Mouse (Mus musculus) forebrain, postnatal 0 days (tissue): Measurements from ENCODE around the gene Fkbp5. TPM values are rescaled to one million over a fixed set of nuclear protein-coding genes. Genes with fewer than 3 reads are reported as not detected.

Source experiments
- ATAC-seq: fragments of 200-750 bp; cut with Nextera tagmentation; 2 replicates; pipeline ENCODE4 v1.8.0; 2017; ENCODE audit warnings: mild to moderate bottlenecking, moderate library complexity
- DNase-seq: peaks from one replicate; pipeline ENCODE4 v3.0.0-alpha.2; 2015
- H3K27ac ChIP-seq: fragments of 300-500 bp; sonication (generic); 2 replicates; pipeline ENCODE4 v1.5.1; 2014; ENCODE audit warnings: low read depth, mild to moderate bottlenecking, antibody characterized with exemption, low read length, moderate library complexity, mixed read lengths
- H3K27me3 ChIP-seq: fragments of 300-500 bp; sonication (generic); 2 replicates; pipeline ENCODE4 v1.6.1; 2014; ENCODE audit warnings: mild to moderate bottlenecking, low read length, mixed read lengths; ENCODE audit not compliant: insufficient read depth
- H3K36me3 ChIP-seq: fragments of 300-500 bp; sonication (generic); 2 replicates; pipeline ENCODE4 v1.6.1; 2014; ENCODE audit warnings: mild to moderate bottlenecking, moderate library complexity; ENCODE audit not compliant: insufficient read depth
- H3K4me1 ChIP-seq: fragments of 300-500 bp; sonication (generic); 2 replicates; pipeline ENCODE4 v1.6.1; 2014; ENCODE audit warnings: antibody characterized with exemption; ENCODE audit not compliant: insufficient read depth
- H3K4me2 ChIP-seq: fragments of 300-500 bp; sonication (generic); 2 replicates; pipeline ENCODE4 v1.6.1; 2014; ENCODE audit warnings: low read depth, mild to moderate bottlenecking, moderate library complexity
- H3K4me3 ChIP-seq: fragments of 300-500 bp; sonication (generic); 2 replicates; pipeline ENCODE4 v1.5.1; 2014; ENCODE audit warnings: low read depth, low read length, mixed read lengths
- H3K9ac ChIP-seq: fragments of 300-500 bp; sonication (generic); 2 replicates; pipeline ENCODE4 v1.6.1; 2014; ENCODE audit warnings: mild to moderate bottlenecking
- H3K9me3 ChIP-seq: fragments of 300-500 bp; sonication (generic); 2 replicates; pipeline ENCODE4 v1.6.1; 2016; ENCODE audit warnings: low read length
- CTCF ChIP-seq: sonication (generic); IDR thresholded peaks from 2 replicates; pipeline ENCODE4 v1.5.1; 2016; ENCODE audit warnings: antibody characterized with exemption, control low read depth, low read depth
- WGBS: fragments of 180-500 bp; shearing (Covaris S2); extraction: QIAGEN DNeasy Blood & Tissue Kit; methylation state at CpG from one replicate; pipeline ENCODE4 v1.1.7; 2014; 5-methylcytosine and 5-hydroxymethylcytosine counted together
- polyA plus RNA-seq: library from polyadenylated mRNA; unstranded; fragments of >200 nt; fragmentation: Nextera tagmentation; extraction: Ambion mirVana; gene quantifications from 2 replicates; pipeline ENCODE4 v1.2.1, GENCODE M21; 2015
- total RNA-seq: library from RNA; depleted of rRNA; stranded (reverse); fragments of >200 nt; gene quantifications from 2 replicates; pipeline ENCODE4 v1.2.3, GENCODE M21; 2014

The Fkbp5 gene
- total and polyA plus RNA-seq, 2 experiments from 2014 or later, result 21.1 to 37.3 TPM

- TF ChIP-seq CTCF, result no peak
- no peak overlapping the region for H3K27ac ChIP-seq
- ATAC-seq (no peak), DNase-seq (no peak)
- H3K9ac ChIP-seq, result no peak overlapping the region
- H3K4me1 ChIP-seq, result no peaks in the 10 kb centered on the region
- no peaks in the 10 kb centered on the region for H3K27me3 ChIP-seq
- H3K4me2 ChIP-seq, result no peak overlapping the region
- no peak overlapping the region for H3K4me3 ChIP-seq
- H3K36me3 ChIP-seq, result no peaks in the 10 kb centered on the region; the same call in 1 of the 2 replicates
- WGBS, result 87% methylated on average over 7 of the region's 7 CpGs
- no peaks in the 10 kb centered on the region for H3K9me3 ChIP-seq
Observed at GRCm38 (mm10) chr17:28394994-28395393, 122.3 kb downstream of the Fkbp5 start.

- Histone ChIP-seq H3K4me3 (no peak overlapping the region), H3K27me3 (no peaks in the 10 kb centered on the region), H3K36me3 (no peaks in the 10 kb centered on the region; the same call in 1 of the 2 replicates), H3K4me1 (no peaks in the 10 kb centered on the region), H3K4me2 (no peak overlapping the region), H3K9ac (no peak overlapping the region), H3K9me3 (no peaks in the 10 kb centered on the region), H3K27ac (no peak overlapping the region)
- WGBS, result 86% methylated on average over 15 of the region's 15 CpGs
- no peak for TF ChIP-seq CTCF
- DNase-seq, result no peak
- ATAC-seq, result no peak
Observed at GRCm38 (mm10) chr17:28394051-28394765, 123.1 kb downstream of the Fkbp5 start.

- H3K27ac ChIP-seq, result no peak overlapping the region
- no peak for ATAC-seq
- H3K9ac ChIP-seq, result no peak overlapping the region
- no peak for TF ChIP-seq CTCF
- no peaks in the 10 kb centered on the region for H3K9me3 ChIP-seq
- H3K4me2 ChIP-seq, result no peak overlapping the region
- no peaks in the 10 kb centered on the region for H3K27me3 ChIP-seq
- H3K36me3 ChIP-seq, result no peaks in the 10 kb centered on the region
- no peaks in the 10 kb centered on the region for H3K4me1 ChIP-seq
- whole genome bisulfite sequencing, result 15% methylated on average over 21 of the region's 25 CpGs
- DNase-seq, result no peak
- H3K4me3 ChIP-seq, result no peak overlapping the region
Observed at GRCm38 (mm10) chr17:28391568-28392432, 125.5 kb downstream of the Fkbp5 start.

GRCm38 (mm10) chr17:28388534-28388933 lies 128.8 kb downstream of the Fkbp5 start:
- no peak for DNase-seq
- no peak overlapping the region for H3K9ac ChIP-seq
- TF ChIP-seq CTCF, result no peak
- H3K27me3 ChIP-seq, result no peaks in the 10 kb centered on the region
- no peak overlapping the region for H3K27ac ChIP-seq
- H3K9me3 ChIP-seq, result no peaks in the 10 kb centered on the region
- WGBS, result 83% methylated on average over 3 of the region's 3 CpGs
- no peak overlapping the region for H3K4me2 ChIP-seq
- H3K36me3 ChIP-seq, result no peaks in the 10 kb centered on the region
- no peak overlapping the region for H3K4me3 ChIP-seq
- H3K4me1 ChIP-seq, result no peaks in the 10 kb centered on the region
- no peak for ATAC-seq

GRCm38 (mm10) chr17:28386150-28386905 lies 131.0 kb downstream of the Fkbp5 start:
- peak; percentile 88 for DNase-seq
- no peaks in the 10 kb centered on the region for H3K9me3 ChIP-seq
- H3K27me3 ChIP-seq, result no peaks in the 10 kb centered on the region
- no peak overlapping the region for H3K9ac ChIP-seq
- peak; percentile 91 for TF ChIP-seq CTCF
- WGBS, result 5% methylated on average over 23 of the region's 23 CpGs
- no peak overlapping the region for H3K27ac ChIP-seq
- ATAC-seq, result peak; percentile 61; the same call in 1 of the 2 replicates
- no peaks in the 10 kb centered on the region for H3K36me3 ChIP-seq
- peak overlapping the region; percentile 24; the same call in 1 of the 2 replicates for H3K4me3 ChIP-seq
- no peaks in the 10 kb centered on the region for H3K4me1 ChIP-seq
- H3K4me2 ChIP-seq, result peak overlapping the region; percentile 43

GRCm38 (mm10) chr17:28384298-28384697 lies 133.0 kb downstream of the Fkbp5 start:
- Histone ChIP-seq H3K9ac (no peak overlapping the region), H3K27ac (no peak overlapping the region), H3K4me1 (no peaks in the 10 kb centered on the region), H3K9me3 (no peaks in the 10 kb centered on the region), H3K36me3 (no peaks in the 10 kb centered on the region), H3K4me3 (no peak overlapping the region), H3K27me3 (no peaks in the 10 kb centered on the region), H3K4me2 (no peak overlapping the region)
- DNase-seq (no peak), ATAC-seq (no peak)
- 68% methylated on average over 4 of the region's 4 CpGs for WGBS
- TF ChIP-seq CTCF, result peak; percentile 48; the same call in 1 of the 2 replicates
